Mouse (Mus musculus) embryo, embryonic 11.5 days (tissue): ENCODE measurements around the gene Mark4.
A peak's percentile ranks its signal among the peaks of the same experiment; 100 is the strongest.

Experiments
- DNase-seq: peaks from one replicate; pipeline ENCODE4 v3.0.0-alpha.2; 2012; ENCODE audit warnings: low read depth, low spot score

Mark4 gene

DNA sequence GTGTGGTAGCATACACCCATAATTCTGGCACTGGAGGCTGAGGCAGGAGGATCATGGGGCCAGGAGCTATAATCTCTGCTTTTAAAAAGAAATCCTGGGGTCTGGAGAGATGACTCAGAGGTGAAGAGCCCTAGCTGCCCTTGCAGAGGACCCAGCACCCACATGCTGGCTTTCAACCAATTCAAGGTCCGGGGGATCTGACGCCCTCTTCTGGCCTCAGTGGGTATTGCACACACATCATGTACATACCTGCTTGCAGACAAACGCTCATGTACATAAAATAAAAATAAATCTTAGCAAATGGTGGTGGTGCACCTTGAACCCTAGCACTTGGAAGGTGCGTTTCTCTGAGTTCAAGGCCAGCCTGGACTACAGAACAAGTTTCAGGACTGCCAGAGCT is 57.7 kb downstream of the Mark4 start:
- DNase-seq: no peak

DNA sequence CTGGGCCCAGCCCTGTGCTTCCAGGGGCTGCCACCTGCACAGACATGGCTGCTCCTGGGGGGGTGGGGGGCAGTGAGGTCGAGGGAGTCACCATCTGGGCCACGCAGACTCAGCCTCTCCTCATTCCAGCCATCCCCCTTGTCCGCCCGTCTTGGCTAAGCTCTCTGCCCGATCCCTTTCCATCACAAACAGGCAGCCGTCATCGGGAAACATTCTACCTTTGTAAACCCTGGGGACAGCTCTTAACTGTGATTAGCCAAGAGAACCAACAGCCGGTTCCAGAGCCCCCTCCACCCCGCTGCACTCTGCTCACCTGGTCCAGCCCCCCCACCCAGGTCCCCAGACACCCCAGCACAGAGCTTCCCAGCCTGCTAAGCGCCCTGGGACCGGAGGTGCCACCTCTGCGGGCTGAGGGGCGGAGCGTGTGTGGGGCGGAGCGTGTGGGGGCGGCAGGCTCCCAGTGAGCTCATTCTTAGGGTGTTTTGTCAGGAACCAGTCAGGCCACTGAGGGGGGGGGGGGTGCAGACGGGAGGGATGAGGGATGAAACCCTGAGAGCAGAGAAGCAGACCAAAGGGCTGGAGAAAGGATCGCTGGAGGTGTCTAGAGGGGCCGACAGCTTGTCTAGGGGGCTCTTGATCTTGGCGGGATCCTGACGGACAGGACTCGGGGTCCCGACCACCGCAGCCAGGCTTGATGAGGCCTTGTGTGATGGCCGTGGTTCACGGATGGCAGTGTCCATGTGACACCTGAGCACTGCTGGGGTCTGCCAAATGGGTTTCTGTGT is 58.9 kb downstream of the Mark4 start:
- no peak for DNase-seq

DNA sequence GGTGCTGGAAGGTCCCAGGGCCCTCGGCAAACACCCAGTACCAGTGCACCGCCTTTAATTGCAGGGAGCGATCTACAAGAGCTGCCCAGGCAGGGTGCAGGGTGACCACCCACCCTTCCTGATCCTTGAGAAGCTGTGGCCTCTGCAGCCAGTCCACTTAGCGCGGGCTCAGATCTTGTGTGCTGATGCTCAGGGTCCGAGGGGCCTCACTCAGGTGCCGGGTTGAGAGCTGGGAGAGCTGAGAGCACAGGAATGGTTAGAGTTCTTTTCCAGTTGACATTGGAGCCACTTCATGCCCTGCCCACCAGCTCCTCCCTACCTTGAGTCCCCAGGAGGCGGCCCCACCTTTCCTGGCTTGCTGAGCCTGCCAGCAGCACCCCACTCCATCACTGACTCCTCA is 64.1 kb downstream of the Mark4 start:
- no peak for DNase-seq

DNA sequence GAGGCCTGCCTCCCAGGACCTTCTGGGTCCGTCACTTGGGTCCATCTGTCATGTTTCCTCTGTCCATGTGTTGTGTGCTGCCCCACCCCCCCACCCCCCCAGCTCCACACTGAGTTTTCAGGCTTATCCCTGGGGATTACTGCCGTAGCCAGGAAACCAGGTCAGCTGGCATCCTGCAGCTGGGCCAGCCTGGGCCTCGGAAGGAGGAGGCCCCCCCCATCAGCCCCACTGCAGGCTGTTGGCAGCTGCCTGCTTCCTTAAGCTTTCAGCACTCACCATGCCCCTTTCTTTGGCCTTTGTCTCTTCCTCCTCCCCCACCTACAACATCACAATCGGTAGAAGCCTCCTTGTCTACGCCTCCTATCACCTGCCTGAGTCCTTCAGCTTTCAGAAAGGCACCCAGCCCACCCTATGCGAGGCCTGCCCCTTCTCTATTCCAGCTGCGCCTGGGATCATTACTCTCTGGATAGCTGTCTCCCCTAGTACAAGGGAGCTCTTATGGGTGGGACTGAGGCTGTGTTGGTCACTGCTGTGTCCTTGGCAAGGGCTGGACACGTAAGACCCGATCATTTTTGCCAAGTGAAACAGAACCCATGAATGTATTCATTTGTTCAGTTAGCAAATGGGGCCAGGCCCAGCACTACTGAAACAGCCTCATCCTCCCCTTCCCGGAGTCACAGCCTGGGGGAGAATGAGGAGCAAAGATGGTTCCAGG is 69.8 kb downstream of the Mark4 start:
- no peak for DNase-seq

DNA sequence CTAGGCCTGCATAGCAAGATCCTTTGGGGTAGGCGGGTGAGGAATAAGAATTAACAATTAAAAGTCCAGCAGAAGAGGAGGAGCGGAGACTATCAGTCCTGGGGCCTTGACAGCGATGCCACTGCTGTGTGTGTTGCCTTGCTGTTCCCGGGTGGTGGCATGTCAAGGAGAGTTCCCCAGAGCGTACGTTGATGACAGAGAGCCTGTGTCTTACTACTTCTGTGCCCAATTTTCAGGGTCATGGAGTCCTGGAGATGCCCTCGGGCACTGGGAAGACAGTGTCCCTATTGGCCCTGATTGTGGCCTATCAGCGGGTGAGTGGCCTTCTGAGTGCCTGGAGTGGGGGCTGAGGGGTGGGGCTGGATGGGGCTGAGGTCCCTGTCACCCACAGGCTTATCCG is 74.9 kb downstream of the Mark4 start:
- no peak for DNase-seq

DNA sequence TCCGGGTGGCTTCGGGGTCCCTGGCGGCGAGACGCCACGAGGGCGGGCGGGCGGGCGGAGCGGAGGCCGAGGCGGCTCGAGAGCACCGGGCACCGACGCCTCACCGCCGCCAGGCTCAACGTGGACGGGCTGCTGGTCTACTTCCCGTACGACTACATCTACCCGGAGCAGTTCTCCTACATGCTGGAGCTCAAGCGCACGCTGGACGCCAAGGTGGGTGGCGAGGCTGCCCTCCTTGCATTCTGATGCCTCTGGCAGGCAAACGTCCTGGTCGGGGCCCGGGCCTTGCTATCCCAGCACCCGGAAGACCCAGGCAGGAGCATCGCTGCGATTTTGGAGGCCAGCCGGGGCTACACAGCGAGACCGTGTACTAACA is 76.5 kb downstream of the Mark4 start:
- peak; percentile 13 for DNase-seq

DNA sequence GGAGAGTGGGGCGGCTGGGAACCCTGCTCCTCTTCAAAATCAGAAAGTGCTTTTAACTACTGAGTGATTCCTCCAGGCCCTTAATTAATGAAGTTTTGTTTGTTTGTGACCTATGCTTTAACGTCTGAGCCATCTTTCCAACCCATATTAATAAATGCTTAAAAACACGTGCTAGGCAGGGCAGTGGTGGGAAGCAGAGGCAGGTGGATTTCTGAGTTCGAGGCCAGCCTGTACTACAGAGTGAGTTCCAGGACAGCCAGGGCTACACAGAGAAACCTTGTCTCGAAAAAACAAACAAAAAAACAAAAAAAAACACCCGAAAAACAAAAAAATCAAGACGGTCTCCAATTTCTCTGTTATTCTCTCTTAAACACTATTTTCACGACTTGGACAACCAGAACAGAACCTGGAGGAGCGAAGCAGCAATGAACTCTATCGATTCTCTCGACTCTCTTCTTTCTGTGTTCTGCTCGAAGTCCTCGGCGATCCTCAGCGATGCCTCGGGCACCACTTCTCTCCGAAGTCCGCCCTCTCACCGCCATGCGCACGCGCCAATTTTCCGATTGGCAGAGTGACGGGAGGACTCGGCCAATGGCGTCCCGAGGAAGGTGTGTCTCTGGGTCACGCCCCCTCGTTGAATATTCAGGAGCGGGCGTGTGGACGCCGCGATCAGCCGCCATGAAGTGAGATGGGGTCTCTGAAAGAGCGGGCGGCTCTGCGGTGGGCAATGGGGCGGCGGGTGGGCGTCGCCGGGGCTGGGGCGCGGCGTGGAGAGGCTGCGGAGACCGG is 77.0 kb downstream of the Mark4 start, which contains the start of gene Ercc2:
Gene Ercc2, plus strand, starts transcription at position 634 of the 789 bp plus-strand sequence.
- peak; percentile 100 for DNase-seq

DNA sequence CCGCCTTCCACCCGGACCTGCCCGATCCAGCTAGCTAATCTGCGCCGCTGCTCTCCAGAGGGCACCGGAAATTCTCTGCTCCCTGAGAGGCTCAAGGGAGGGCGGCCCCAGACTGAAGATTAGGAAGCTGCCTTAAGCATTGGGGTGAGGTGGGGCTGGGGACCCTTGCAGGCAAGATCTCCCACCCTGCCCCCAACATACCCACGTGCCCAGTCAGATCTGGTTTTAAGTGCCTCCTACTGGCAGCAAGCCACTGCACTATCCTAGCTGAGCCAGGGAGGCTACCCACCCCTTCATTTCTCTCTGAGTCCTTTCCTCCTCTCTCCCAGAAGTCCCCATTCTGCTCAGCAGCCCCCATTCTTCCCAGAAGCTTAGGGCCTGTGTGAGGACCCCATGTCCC is 80.6 kb downstream of the Mark4 start:
- no peak for DNase-seq

DNA sequence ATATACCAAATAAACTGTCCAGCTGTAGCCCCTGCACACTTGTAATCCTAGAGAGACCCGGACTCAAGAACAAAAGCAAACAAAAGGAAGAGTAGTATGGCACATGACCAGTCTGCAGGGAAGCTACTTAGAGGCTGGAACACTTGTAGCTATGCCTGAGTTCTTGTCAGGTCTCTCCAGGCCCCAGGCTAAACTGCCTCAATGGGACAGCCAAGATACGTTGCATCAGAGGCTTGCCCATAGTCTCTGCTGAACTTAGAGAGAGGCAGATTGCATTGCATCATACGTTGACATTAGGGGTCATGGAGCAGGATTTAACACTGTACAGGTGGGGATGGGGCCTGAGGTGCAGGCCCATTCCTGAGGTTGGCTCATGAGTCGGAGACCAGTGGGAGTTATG is 82.6 kb downstream of the Mark4 start:
- no peak for DNase-seq

DNA sequence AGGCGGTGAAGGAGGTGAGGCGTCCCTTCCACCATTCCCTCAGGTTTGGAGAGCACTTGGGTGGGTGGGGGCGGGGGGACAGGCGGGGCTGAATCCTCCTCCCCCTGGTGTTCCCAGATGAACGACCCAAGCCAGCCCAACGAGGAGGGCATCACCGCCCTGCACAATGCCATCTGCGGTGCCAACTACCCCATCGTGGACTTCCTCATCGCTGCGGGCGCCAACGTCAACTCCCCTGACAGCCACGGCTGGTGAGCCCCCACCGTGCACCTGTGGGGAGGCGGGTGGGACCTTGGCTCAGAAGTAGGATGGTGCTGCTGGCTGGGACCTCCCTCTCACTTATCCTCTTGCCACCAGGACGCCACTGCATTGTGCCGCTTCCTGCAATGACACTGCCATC is 83.3 kb downstream of the Mark4 start:
- DNase-seq: no peak
